Mouse (Mus musculus): ENCODE results near the gene Dnajc17. TPM values are rescaled to one million over a fixed set of nuclear protein-coding genes. Genes with fewer than 3 reads are reported as not detected.

Dnajc17 gene
- polyA plus RNA-seq, 1 experiment from 2014 or later = 31.1 TPM

Other genes starting within 250 kb of the Dnajc17 start
- 25.4 and 25.7 TPM in 2 replicates for gene Ccdc32, start 179.4 kb downstream of the Dnajc17 start, polyA plus RNA-seq (2015; fragmentation: Nextera tagmentation; extraction: Ambion mirVana)
- gene Rpusd2, start 174.0 kb downstream of the Dnajc17 start, polyA plus RNA-seq (2015; fragmentation: Nextera tagmentation; extraction: Ambion mirVana) = 4.2 and 4.9 TPM in 2 replicates
- gene Knl1, start 161.7 kb downstream of the Dnajc17 start, polyA plus RNA-seq (2015; fragmentation: Nextera tagmentation; extraction: Ambion mirVana) = 56.7 and 58.6 TPM in 2 replicates
- gene Rad51, start 96.0 kb downstream of the Dnajc17 start, polyA plus RNA-seq (2015; fragmentation: Nextera tagmentation; extraction: Ambion mirVana) = 49.7 and 56.9 TPM in 2 replicates
- gene Rmdn3, start 51.8 kb downstream of the Dnajc17 start, polyA plus RNA-seq (2015; fragmentation: Nextera tagmentation; extraction: Ambion mirVana) = 37.5 and 40.9 TPM in 2 replicates
- gene Gchfr, start 41.0 kb downstream of the Dnajc17 start, polyA plus RNA-seq (2015; fragmentation: Nextera tagmentation; extraction: Ambion mirVana) = 3.2 and 4.7 TPM in 2 replicates
- gene Gm14137, start 34.3 kb downstream of the Dnajc17 start, polyA plus RNA-seq (2015; fragmentation: Nextera tagmentation; extraction: Ambion mirVana) = 0.78 and 1.0 TPM in 2 replicates
- 51.3 and 60.6 TPM in 2 replicates for gene Zfyve19, start 178 bp downstream of the Dnajc17 start, polyA plus RNA-seq (2015; fragmentation: Nextera tagmentation; extraction: Ambion mirVana)
- 0.28 and 0.47 TPM in 2 replicates for gene Ppp1r14d, start 21.1 kb upstream of the Dnajc17 start, polyA plus RNA-seq (2015; fragmentation: Nextera tagmentation; extraction: Ambion mirVana)
- 15.3 and 15.4 TPM in 2 replicates for gene Spint1, start 28.6 kb upstream of the Dnajc17 start, polyA plus RNA-seq (2015; fragmentation: Nextera tagmentation; extraction: Ambion mirVana)
- 16.7 and 17.9 TPM in 2 replicates for gene Rhov, start 62.5 kb upstream of the Dnajc17 start, polyA plus RNA-seq (2015; fragmentation: Nextera tagmentation; extraction: Ambion mirVana)
- gene Vps18, start 79.9 kb upstream of the Dnajc17 start, polyA plus RNA-seq (2015; fragmentation: Nextera tagmentation; extraction: Ambion mirVana) = 20.1 and 20.7 TPM in 2 replicates
- gene Dll4, start 117.0 kb upstream of the Dnajc17 start, polyA plus RNA-seq (2015; fragmentation: Nextera tagmentation; extraction: Ambion mirVana) = 4.2 and 4.6 TPM in 2 replicates
- gene Chac1, start 142.4 kb upstream of the Dnajc17 start, polyA plus RNA-seq (2015; fragmentation: Nextera tagmentation; extraction: Ambion mirVana) = 1.7 and 1.8 TPM in 2 replicates

Data from embryonic facial prominence, embryonic 13.5 days (tissue).